Mouse (Mus musculus) hindbrain, embryonic 16.5 days (tissue): Measurements from ENCODE around the gene H1foo. TPM values are rescaled to one million over a fixed set of nuclear protein-coding genes. Genes with fewer than 3 reads are reported as not detected.

Experiments
- ATAC-seq: fragments of 200-750 bp; cut with Nextera tagmentation; 2 replicates; pipeline ENCODE4 v1.8.0; 2017; ENCODE audit warnings: moderate TSS enrichment, moderate library complexity
- H3K27ac ChIP-seq: fragments of 300-500 bp; sonication (generic); 2 replicates; pipeline ENCODE4 v1.5.1; 2014; ENCODE audit warnings: low read depth, mild to moderate bottlenecking, control low read depth, low read length, moderate library complexity
- H3K27me3 ChIP-seq: fragments of 300-500 bp; sonication (generic); replicated peaks from 2 replicates; pipeline ENCODE4 v1.6.1; 2014; ENCODE audit warnings: low read length; ENCODE audit not compliant: control insufficient read depth, insufficient read depth
- H3K36me3 ChIP-seq: fragments of 300-500 bp; sonication (generic); 2 replicates; pipeline ENCODE4 v1.6.1; 2014; ENCODE audit warnings: mild to moderate bottlenecking, low read length, moderate library complexity, mixed read lengths; ENCODE audit not compliant: control insufficient read depth, insufficient read depth
- H3K4me1 ChIP-seq: fragments of 300-500 bp; sonication (generic); 2 replicates; pipeline ENCODE4 v1.6.1; 2014; ENCODE audit warnings: low read depth, low read length; ENCODE audit not compliant: control insufficient read depth, insufficient read depth
- H3K4me2 ChIP-seq: fragments of 300-500 bp; sonication (generic); 2 replicates; pipeline ENCODE4 v1.6.1; 2014; ENCODE audit warnings: mild to moderate bottlenecking, low read length, control low read depth, moderate library complexity
- H3K4me3 ChIP-seq: fragments of 300-500 bp; sonication (generic); 2 replicates; pipeline ENCODE4 v1.5.1; 2014; ENCODE audit warnings: mild to moderate bottlenecking, low read length, control low read depth, moderate library complexity
- H3K9ac ChIP-seq: fragments of 300-500 bp; sonication (generic); 2 replicates; pipeline ENCODE4 v1.6.1; 2014; ENCODE audit warnings: low read depth, mild to moderate bottlenecking, control low read depth, low read length, moderate library complexity
- H3K9me3 ChIP-seq: fragments of 300-500 bp; sonication (generic); 2 replicates; pipeline ENCODE4 v1.6.1; 2014; ENCODE audit warnings: mild to moderate bottlenecking, low read length, moderate library complexity; ENCODE audit not compliant: control insufficient read depth
- WGBS: fragments of 180-500 bp; shearing (Covaris S2); extraction: QIAGEN DNeasy Blood & Tissue Kit; methylation state at CpG from one replicate; pipeline ENCODE4 v1.1.7; 2014; 5-methylcytosine and 5-hydroxymethylcytosine counted together
- polyA plus RNA-seq: library from polyadenylated mRNA; unstranded; fragments of >200 nt; fragmentation: Nextera tagmentation; extraction: Ambion mirVana; gene quantifications from 2 replicates; pipeline ENCODE4 v1.2.1, GENCODE M21; 2015

H1foo gene
- polyA plus RNA-seq, 1 experiment from 2014 or later = not detected

DNA sequence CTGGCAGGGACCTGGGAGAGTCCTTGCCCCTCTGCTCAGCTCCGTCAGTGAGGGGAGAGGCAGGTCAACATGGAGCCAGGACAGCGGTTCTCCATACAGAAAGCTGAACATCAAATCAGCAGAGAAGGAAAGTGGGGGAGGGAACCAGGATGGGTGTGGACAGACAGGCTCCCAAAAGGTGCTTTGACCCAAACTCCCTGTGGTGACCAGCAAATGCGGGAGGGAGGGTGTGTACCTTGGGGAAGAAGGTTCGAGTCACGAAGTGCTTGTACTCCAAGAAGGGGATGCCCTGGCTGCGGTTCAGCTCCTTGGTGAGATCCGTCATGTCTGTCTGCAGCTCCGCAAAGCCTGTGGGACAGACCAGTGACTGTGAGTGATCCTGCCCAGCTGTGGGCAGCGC lies 18.9 kb downstream of the H1foo start:
- Histone ChIP-seq H3K4me2 (no peak overlapping the region), H3K9ac (no peak overlapping the region), H3K9me3 (no peaks in the 10 kb centered on the region), H3K36me3 (no peaks in the 10 kb centered on the region), H3K4me3 (no peak overlapping the region), H3K4me1 (no peaks in the 10 kb centered on the region; the same call in 1 of the 2 replicates), H3K27me3 (no peaks in the 10 kb centered on the region), H3K27ac (no peak overlapping the region)
- no peak for ATAC-seq
- WGBS = 79% methylated on average over 9 of the region's 9 CpGs

DNA sequence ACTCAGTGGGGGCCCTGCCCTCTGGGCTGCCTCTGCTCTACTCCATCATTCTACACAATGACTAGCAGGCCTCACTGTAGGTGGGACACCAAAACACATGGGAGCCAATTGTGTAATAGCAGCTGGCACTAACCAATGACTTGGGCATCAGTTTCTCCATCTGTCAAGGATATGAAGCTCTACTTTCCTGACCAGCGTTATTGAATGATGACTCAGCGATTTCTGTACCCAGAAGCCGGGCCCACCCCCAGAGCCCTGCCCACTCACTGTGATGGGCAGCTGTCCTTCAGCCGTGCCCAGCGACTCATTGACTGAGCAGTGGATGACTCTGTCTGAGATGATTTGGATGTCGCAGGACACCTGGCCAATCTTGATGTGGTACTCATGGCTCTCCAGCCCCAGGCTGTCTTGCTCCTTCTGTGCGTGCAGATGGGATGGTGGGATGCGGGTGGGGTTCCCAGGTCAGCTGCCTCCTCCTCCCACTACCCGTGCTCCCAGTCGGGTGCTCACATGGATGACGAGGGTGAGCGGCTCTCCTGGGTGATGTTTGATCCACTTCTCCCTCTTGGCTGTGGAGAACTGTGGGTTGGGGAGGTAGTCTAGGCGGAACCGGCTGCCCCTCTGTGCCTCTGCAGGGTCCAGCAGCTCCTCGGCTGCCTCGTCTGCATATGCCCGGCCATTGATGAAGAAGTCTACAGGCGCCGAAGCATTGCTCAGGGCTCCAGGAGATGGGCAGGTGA lies 21.7 kb downstream of the H1foo start:
- H3K9ac ChIP-seq = no peak overlapping the region
- WGBS = 94% methylated on average over 19 of the region's 19 CpGs
- H3K27ac ChIP-seq = no peak overlapping the region
- no peak overlapping the region for H3K4me2 ChIP-seq
- H3K36me3 ChIP-seq = no peaks in the 10 kb centered on the region
- ATAC-seq = no peak
- no peaks in the 10 kb centered on the region for H3K9me3 ChIP-seq
- peaks cover 2% of the 10 kb centered on the region; the same call in 1 of the 2 replicates for H3K4me1 ChIP-seq
- H3K27me3 ChIP-seq = no peaks in the 10 kb centered on the region
- no peak overlapping the region for H3K4me3 ChIP-seq

DNA sequence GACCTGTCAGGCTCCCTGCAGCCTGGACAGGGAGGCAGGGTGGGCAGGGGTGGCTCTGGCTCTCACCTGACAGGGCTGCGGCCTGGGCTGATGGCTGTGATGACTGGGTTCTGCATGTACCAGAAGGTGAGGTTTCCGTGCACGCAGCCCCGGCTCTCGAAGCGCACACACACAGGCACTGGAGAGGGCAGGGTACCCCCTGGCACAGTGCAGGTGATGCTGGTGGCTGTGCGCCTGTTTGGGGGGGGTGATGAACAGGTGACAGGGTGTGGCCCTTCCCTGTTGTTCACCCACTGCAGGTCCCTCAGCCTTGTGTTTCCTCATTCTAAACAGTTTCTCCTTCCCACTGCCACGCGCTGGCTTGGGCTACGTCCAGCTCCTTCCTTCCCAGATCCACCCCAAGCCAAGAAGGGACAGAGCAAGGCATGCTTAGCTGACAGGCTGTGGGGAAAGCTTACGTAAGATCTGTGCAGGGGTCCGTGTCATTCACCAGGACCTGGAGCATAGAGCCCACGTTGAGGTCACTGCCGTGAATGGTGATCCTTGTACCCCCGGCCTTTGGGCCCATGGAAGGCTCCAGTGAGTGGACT lies 22.6 kb downstream of the H1foo start:
- Histone ChIP-seq H3K27me3 (no peaks in the 10 kb centered on the region), H3K9me3 (no peaks in the 10 kb centered on the region), H3K4me2 (no peak overlapping the region), H3K4me3 (no peak overlapping the region), H3K27ac (no peak overlapping the region), H3K9ac (no peak overlapping the region), H3K4me1 (peaks cover 6% of the 10 kb centered on the region; the same call in 1 of the 2 replicates), H3K36me3 (no peaks in the 10 kb centered on the region)
- ATAC-seq = no peak
- 89% methylated on average over 15 of the region's 15 CpGs for WGBS

- H3K27ac ChIP-seq = peak overlapping the region; percentile 9; the same call in 1 of the 2 replicates
- WGBS = 65% methylated on average over 5 of the region's 5 CpGs
- ATAC-seq = peak; percentile 10; the same call in 1 of the 2 replicates
- H3K4me3 ChIP-seq = no peak overlapping the region
- H3K4me2 ChIP-seq = no peak overlapping the region
- H3K4me1 ChIP-seq = peaks cover 7% of the 10 kb centered on the region; the same call in 1 of the 2 replicates
- H3K9ac ChIP-seq = no peak overlapping the region
- H3K36me3 ChIP-seq = no peaks in the 10 kb centered on the region
- H3K9me3 ChIP-seq = no peaks in the 10 kb centered on the region
- no peaks in the 10 kb centered on the region for H3K27me3 ChIP-seq
Observed at GRCm38 (mm10) chr6:115968086-115968485, 23.3 kb downstream of the H1foo start.

GRCm38 (mm10) chr6:115968700-115969099 lies 24.0 kb downstream of the H1foo start:
- Histone ChIP-seq H3K9me3 (no peaks in the 10 kb centered on the region), H3K36me3 (no peaks in the 10 kb centered on the region), H3K4me2 (no peak overlapping the region), H3K4me3 (no peak overlapping the region), H3K9ac (no peak overlapping the region), H3K4me1 (peaks cover 9% of the 10 kb centered on the region; the same call in 1 of the 2 replicates), H3K27me3 (no peaks in the 10 kb centered on the region), H3K27ac (peak overlapping the region; percentile 31; the same call in 1 of the 2 replicates)
- ATAC-seq = peak; percentile 51
- WGBS = 65% methylated on average over 6 of the region's 6 CpGs

DNA sequence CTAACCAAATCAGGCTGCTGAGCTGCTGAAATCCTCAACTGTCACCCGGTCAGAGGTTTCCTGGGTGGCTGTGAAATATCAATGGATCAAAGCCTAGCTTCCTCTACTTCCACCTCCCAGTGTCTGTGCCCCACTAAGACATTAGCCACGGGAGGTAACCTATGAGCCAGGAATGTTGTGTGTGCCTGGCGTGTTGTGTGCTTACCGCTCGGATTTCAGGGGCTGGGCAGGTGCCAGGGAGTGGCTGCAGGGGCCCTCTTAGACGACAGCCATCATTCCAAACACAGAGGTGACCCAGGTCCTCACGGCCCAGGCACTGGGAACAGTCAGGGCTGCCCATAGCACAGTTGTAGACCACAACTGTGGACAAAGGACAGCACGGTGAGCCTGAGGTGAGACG lies 24.4 kb downstream of the H1foo start:
- Histone ChIP-seq H3K36me3 (no peaks in the 10 kb centered on the region), H3K27me3 (no peaks in the 10 kb centered on the region), H3K4me3 (no peak overlapping the region), H3K4me2 (no peak overlapping the region), H3K4me1 (peaks cover 13% of the 10 kb centered on the region; the same call in 1 of the 2 replicates), H3K9ac (no peak overlapping the region), H3K9me3 (no peaks in the 10 kb centered on the region), H3K27ac (no peak overlapping the region)
- no peak for ATAC-seq
- WGBS = 72% methylated on average over 9 of the region's 9 CpGs

GRCm38 (mm10) chr6:115969952-115970351 lies 25.2 kb downstream of the H1foo start:
- peaks cover 14% of the 10 kb centered on the region; the same call in 1 of the 2 replicates for H3K4me1 ChIP-seq
- H3K9ac ChIP-seq = no peak overlapping the region
- H3K9me3 ChIP-seq = no peaks in the 10 kb centered on the region
- no peak for ATAC-seq
- no peaks in the 10 kb centered on the region for H3K27me3 ChIP-seq
- no peak overlapping the region for H3K4me3 ChIP-seq
- H3K4me2 ChIP-seq = no peak overlapping the region
- WGBS = 56% methylated on average over 3 of the region's 6 CpGs
- H3K36me3 ChIP-seq = no peaks in the 10 kb centered on the region
- H3K27ac ChIP-seq = no peak overlapping the region

DNA sequence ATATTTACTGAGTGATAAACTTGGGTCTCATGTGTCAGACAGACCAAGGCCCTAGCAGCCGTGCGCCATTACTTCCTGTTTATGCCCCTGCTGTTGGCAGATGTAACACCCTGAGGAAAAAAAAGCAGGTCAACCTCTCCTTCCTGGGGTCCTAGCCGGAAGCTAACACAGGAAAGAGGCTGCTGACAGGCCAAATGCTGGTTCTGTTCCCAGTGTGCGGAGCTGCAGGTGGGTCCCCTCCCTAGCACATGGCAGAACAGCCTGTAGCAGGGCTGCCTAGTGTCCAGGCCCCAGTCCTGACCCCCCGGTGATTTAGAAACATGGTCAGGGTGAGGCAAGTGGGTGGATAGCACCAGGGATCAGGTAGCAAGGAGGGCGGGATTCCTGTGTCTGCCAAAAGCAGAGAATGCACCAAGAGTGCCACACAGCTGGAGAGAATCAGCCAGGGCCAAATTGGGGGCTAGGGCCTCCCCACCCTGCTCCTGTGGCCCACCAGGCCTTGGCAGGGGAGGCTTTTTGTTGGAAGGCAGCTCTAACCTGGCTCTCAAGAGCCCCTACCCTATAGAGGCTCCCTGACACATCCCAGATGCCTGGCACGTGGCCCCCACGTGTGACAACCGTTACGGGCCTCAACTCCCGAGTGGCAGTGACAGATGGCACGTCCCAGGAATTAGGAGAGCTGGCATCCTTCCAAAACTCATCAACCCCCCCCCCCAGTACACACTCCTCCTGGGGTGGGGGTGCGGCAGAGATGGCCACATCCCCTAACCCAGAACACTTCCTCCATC lies 26.7 kb downstream of the H1foo start:
- no peaks in the 10 kb centered on the region for H3K36me3 ChIP-seq

More for the DNA sequence above, 26.7 kb downstream of the H1foo start:
- ATAC-seq = 0 out of 2 replicates have a peak, but pooled peaks have one; percentile 22
- Histone ChIP-seq H3K4me3 (no peak overlapping the region), H3K27me3 (no peaks in the 10 kb centered on the region), H3K9ac (no peak overlapping the region), H3K4me2 (no peak overlapping the region), H3K4me1 (peaks cover 14% of the 10 kb centered on the region; the same call in 1 of the 2 replicates), H3K9me3 (no peaks in the 10 kb centered on the region), H3K27ac (no peak overlapping the region)
- 37% methylated on average over 13 of the region's 13 CpGs for WGBS
